Mouse (Mus musculus) spleen, postnatal 36 days (tissue): ENCODE results near the gene Ccdc157.
A peak's percentile ranks its signal among the peaks of the same experiment; 100 is the strongest.

Experiments
- DNase-seq, 2 experiments: peaks; one replicate each; pipeline ENCODE4 v3.0.0; 2022; ENCODE audit warnings: low spot score in 2 of 2, mixed read lengths in 1 of 2

The Ccdc157 gene

DNA sequence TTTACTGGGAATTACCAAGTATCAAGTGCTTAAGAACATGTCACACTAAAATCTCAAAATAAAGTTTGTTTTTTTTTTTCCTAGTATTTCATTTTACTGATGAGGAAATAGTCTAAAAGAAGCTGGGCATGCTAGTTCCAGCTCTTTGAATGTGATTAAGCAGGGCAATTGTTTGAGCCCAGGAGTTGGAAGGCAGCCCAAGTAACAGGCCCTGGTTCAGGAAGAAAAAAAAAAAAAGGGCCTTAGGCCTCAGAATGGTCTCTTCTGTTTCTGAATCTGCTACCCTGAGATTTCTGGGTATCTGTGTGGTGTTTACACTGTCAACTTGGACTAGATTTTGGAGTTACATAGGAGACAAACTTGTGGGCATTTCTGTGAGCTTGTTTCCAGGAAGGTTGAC is 23.4 kb upstream of the Ccdc157 start:
- no peak for DNase-seq

- DNase-seq: no peak
Observed at GRCm38 (mm10) chr11:4182061-4182460, 22.0 kb upstream of the Ccdc157 start.

DNA sequence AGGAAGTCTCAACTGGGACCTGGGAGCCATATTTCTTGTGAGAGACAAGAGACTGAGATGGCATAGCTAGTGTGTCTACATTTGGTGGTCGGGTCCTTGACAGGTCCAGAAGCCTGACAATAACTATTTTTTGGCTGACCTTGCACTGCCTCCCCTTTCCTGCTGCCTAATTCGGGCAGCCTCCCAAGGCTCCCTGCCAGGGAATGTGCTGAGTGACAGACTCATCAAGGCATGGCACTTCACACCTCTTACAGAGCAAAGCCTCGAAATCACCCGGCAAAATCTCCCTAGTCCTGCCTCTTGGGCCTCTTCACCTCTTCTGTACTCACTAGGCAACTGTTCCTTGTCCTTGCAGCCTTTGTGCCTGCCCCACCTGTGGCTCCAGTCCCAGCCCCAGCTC is 17.6 kb upstream of the Ccdc157 start:
- DNase-seq: no peak

DNA sequence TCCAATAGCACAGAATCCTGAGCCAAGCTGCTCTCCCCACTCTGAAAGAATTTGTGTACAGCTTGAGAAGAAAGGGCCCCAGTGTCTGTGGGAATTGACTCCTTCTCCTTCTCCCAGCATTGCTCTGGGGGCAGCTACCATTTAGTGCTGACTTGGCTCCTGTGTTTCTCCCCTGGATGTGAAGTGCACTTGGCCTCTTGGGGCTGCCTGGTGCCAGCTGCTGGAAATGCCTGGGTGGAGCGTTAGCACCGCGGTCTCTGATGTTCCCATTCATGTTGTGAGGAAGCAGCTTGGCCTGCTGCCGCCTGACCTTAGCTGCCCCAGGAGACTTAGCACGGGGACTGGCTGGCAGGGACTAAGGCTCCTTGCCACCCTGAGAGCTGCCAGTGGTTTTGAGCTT is 14.5 kb upstream of the Ccdc157 start:
- no peak for DNase-seq

DNA sequence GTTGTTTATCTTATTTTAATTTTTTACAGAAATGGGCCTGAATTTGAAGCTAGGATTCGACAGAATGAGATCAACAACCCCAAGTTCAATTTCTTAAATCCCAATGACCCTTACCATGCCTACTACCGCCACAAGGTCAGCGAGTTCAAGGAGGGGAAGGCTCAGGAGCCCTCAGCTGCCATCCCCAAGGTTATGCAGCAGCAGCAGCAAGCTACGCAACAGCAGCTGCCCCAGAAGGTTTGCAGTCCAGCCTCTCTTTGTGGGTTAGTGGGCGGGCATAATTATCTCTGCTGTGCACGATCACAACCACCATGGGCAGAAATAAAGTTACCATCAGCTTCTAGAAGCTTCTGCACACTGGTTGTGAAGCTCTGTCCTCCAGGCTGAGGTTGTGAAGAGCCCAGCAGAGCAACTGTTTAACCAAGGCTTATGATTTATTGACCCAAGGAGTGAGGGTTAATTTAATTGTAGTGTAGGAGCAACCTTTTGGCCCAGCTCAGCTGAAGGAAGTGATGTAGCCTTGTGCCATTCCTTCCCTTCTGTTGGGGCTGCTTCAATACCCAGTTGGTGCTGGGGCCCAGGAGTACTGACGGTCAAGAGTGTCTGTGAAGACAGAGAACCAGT is 6.5 kb upstream of the Ccdc157 start:
- no peak for DNase-seq

DNA sequence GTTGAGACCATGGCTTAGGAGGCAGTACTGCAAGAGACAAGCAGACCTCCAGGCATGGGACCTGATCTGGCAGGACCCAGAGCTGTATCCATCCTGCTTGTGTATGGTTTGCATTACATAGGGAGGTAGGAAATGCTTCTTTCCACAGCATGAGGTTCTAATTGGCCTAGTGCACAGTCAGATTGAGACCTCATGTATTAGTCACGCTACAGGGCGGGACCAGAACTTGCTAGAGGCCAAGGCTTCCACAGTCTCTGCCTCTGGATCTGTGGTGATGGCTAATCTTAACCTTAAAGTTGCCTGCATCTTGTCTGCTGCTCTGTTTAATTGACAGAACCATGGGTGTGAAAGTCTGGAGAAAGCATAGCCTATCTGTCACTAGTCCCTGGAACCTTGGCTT is 4.6 kb upstream of the Ccdc157 start:
- no peak for DNase-seq

DNA sequence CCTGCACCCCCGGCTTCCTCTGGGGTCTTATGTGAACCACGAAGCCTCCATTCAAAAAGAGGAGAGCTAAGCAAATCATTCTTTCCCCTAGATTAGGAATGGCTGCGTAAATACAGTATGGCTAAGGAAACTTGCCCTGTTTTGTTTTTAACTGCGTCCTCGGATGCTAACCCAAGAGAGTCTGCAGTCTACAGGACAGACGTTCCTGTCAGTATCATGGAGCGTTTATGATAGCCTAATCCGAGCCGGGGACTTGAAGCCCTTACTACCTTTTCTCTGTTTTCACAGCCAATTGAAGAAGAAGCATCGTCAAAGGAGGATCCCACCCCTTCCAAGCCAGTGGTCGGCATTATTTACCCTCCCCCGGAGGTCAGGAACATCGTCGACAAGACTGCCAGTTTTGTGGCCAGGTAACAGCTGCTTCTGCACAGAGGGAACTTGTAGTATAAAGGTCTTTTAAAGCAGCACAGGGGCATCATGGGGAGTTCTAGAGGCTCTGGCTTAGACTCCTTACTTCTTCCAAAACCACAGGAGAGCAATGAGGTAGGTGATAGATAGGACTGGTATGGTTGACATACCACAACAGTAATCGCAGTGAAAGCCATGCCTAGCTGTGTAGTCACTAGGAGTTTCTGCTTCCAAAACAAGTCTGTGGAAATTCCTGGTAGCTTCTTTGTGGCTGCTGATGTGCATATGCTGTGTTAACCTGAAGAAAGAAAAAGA is 826 bp upstream of the Ccdc157 start:
- DNase-seq: no peak

DNA sequence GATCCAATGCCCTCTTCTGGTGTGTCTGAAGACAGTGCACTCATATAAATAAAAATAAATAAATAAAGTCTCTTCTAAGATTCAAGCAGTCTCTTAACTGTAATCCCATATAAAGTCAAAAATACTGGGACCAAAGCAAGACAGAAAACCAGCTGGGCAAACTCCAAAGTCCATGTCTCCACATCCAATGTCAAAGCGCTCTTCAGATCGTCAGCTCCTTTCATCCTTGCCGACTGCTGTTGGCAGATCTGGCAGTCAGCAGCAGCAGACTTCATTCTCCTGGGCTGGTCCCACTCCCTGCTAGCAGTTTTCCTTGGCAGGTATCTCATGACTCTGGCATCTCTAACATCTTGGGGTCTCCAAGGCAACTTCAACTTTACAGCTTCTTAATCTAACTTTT is 1.4 kb downstream of the Ccdc157 start:
- DNase-seq: no peak

GRCm38 (mm10) chr11:4155641-4156040 is 4.5 kb downstream of the Ccdc157 start:
- no peak for DNase-seq

DNA sequence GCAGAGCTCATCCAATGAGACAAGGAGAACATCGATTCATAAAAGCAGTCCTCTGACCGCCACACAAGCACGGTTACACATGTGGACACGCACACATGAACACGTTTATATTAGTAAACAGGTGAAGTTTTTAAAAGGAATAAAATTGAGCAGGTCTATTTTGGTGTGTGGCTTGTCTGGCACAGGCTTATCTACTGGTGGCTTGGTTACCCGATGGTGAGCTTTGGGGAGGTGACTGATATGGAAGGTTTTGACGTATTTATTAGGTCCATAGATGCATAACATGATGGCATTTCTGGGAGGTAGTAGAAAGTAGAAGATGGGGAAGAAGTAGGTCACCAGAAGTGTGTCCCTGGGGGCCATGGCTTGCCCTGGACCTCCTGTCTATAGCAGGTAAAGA is 6.4 kb downstream of the Ccdc157 start:
- DNase-seq: no peak

DNA sequence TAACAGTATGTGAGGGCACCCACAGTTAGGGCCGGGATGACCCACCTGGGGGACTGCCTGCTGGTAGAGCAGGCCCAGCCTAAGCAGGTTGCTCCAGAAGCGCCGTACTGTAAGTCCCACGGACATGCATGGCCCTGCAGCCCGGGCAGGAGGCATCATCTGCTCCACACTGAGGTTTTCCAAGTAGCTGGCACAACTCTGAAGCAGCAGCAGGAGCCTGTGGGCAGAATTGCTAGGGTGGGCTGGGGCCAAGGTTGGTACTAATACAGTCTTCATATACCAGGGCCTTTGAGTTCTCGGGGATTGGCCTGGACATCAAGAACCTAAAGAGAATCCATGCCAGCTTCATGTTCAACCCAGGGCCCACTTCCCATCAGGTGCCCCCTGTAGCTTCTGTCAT is 10.2 kb downstream of the Ccdc157 start:
- DNase-seq: no peak

GRCm38 (mm10) chr11:4148536-4149156 is 11.4 kb downstream of the Ccdc157 start:
- DNase-seq: no peak

DNA sequence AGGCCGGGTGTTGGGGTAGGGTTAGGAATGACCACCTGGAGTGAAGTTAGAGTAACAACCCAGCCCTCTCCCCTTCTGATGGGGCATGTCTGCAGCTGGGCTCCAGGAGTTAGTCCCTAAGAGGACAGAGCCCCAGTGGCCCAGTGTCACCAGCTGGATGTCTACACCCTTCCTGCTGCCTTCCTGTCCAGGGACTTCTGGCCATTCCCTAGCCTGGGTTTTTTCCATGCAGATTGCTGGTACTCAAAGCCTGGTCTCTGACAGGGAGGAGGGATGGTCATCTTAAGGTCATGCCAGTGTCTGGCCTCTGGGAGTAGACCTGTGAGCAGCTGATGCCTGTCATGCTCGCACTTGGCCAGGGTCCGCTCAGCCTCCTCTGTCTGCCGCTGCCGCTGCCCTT is 12.0 kb downstream of the Ccdc157 start:
- no peak for DNase-seq

DNA sequence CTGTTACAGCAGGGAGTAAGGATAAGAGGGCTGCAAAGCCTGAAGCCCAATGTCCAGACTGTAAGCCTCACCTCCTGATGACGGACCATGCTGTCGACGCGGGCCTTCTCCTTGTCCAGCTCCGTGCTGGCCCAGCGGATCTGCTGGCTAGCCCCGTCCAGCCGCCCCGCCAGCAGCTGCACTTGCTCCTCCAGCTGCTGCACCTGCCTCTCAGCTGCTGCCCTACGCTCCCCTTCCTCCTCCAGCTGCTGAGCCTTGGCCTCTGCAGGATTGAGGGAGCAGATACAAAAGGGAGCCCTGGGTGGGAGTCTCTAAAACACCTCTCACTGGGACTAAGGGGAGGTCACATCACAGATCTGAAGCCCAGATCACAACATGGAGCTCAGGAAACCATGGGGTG is 13.0 kb downstream of the Ccdc157 start:
- no peak for DNase-seq

GRCm38 (mm10) chr11:4146381-4146780 is 13.7 kb downstream of the Ccdc157 start:
- DNase-seq: no peak

- no peak for DNase-seq
Observed at GRCm38 (mm10) chr11:4143281-4144062, 16.6 kb downstream of the Ccdc157 start.

DNA sequence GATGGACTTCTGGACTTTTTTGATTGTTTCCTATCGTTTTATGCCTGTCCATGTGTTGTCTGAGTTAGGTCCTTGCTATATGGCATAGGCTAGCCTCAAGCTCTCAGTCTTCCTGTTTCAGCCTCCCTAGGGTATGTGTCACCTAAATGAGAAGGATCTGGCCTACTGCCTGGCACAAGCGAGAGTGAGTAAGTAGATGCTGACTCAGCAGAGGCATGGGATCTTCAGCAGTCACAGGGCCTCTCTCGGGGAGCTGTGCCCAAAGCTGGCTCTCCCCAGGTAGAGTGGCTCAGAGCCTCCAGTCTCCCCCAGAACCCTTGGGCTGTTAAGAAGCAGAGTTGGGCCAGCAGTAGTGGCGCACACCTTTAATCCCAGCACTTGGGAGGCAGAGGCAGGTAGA is 17.7 kb downstream of the Ccdc157 start:
- no peak for DNase-seq

DNA sequence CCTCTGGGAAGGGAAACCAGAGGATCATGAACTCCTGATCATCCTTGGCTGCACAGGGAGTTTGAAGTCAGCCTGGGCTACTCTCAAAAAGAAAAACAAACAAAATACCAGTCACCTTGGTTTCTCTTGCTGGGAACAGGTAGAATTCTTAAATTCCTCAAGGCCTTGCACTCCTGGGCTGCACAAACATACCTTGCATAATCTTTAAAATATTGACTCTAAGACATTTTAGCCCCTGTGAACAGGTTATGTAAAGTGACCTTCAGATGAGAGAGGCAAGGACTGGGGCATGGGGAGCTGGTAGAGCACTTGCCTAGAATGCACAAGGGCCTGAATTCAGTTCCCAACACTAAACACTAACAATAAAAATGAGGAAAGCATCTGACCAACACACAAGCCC is 18.6 kb downstream of the Ccdc157 start:
- DNase-seq: no peak

DNA sequence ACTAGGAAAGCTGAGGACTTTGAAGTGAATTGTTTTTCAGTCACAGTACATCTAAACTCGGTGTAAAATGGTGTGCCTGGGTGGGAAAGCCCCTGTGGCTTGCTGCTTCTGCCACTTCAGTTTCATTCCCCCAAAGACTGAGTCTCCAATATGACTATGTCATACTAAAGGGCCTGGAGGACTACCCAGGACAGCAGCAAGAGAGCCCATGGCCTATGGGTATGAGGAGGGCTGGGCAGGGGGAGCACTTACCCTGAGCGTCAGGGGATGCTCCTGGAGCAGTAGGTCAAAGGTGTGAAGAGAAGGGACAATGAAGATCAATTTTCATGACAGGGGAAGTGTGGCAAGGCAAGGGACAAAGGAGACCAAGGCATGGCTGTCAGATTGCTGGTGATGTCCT is 21.1 kb downstream of the Ccdc157 start:
- no peak for DNase-seq

- DNase-seq: peak; percentile 83 to 86
Observed at GRCm38 (mm10) chr11:4134986-4135935, 24.8 kb downstream of the Ccdc157 start, which contains the start of gene Rnf215. Gene Rnf215, plus strand, starts transcription at chr11:4135202.

DNA sequence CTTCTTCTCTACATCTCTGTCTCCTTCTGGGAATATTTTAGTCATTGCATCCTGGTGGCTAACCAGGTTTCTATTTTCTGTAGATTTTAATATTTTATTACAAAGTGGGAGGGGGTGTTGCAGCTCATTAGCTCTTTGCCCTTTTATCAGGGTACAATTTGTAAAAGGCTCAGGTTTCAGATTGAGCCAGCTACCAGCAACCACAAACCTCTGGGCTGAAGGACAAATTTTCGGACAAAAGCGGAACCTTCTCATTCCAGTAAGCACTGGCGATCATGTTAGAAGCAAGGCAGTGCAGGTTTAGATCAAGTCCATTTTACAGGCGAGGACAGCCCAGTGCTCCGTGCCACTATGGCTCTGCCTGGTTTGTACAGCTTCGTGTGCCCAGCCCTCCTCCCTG is 25.7 kb downstream of the Ccdc157 start:
- no peak for DNase-seq
